Mouse (Mus musculus) liver, postnatal 0 days (tissue): ENCODE measurements around the gene Mbd6. TPM values are rescaled to one million over a fixed set of nuclear protein-coding genes. Genes with fewer than 3 reads are reported as not detected.
"Not testable (repeated sequence)": the region's sequence is repeated elsewhere in the genome, so short reads cannot be mapped to it uniquely, and the experiment has no call there.

Source experiments
- ATAC-seq: fragments of 200-750 bp; cut with Nextera tagmentation; 2 replicates; pipeline ENCODE4 v1.8.0; 2017; ENCODE audit warnings: mild to moderate bottlenecking, moderate library complexity
- DNase-seq: peaks from one replicate; pipeline ENCODE4 v3.0.0-alpha.2; 2016
- H3K27ac ChIP-seq: fragments of 300-500 bp; sonication (generic); 2 replicates; pipeline ENCODE4 v1.5.1; 2014; ENCODE audit warnings: antibody characterized with exemption, moderate library complexity, mild to moderate bottlenecking, low read depth
- H3K27me3 ChIP-seq: fragments of 300-500 bp; sonication (generic); 2 replicates; pipeline ENCODE4 v1.6.1; 2014; ENCODE audit warnings: low read length, control low read depth, mixed read lengths; ENCODE audit not compliant: insufficient read depth
- H3K36me3 ChIP-seq: fragments of 300-500 bp; sonication (generic); replicated peaks from 2 replicates; pipeline ENCODE4 v1.6.1; 2014; ENCODE audit warnings: mild to moderate bottlenecking, control low read depth, low read length, moderate library complexity, mixed read lengths; ENCODE audit not compliant: insufficient read depth
- H3K4me1 ChIP-seq: fragments of 300-500 bp; sonication (generic); 2 replicates; pipeline ENCODE4 v1.6.1; 2014; ENCODE audit warnings: antibody characterized with exemption, mild to moderate bottlenecking, control low read depth; ENCODE audit not compliant: insufficient read depth
- H3K4me2 ChIP-seq: fragments of 300-500 bp; sonication (generic); 2 replicates; pipeline ENCODE4 v1.6.1; 2014; ENCODE audit warnings: low read depth, mild to moderate bottlenecking, low read length, moderate library complexity, mixed read lengths
- H3K4me3 ChIP-seq: fragments of 300-500 bp; sonication (generic); 2 replicates; pipeline ENCODE4 v1.5.1; 2014; ENCODE audit warnings: low read depth, low read length
- H3K9ac ChIP-seq: fragments of 300-500 bp; sonication (generic); replicated peaks from 2 replicates; pipeline ENCODE4 v1.6.1; 2014; ENCODE audit warnings: mild to moderate bottlenecking, moderate library complexity
- H3K9me3 ChIP-seq: fragments of 300-500 bp; sonication (generic); 2 replicates; pipeline ENCODE4 v1.6.1; 2016; ENCODE audit warnings: mild to moderate bottlenecking, control low read depth, low read length, mixed read lengths
- CTCF ChIP-seq: sonication (generic); IDR thresholded peaks from 2 replicates; pipeline ENCODE4 v1.5.1; 2016; ENCODE audit warnings: antibody characterized with exemption, low read depth
- EP300 ChIP-seq: IDR thresholded peaks from 2 replicates; pipeline ENCODE4 v1.6.1; 2016; ENCODE audit warnings: antibody characterized with exemption, low read depth, mild to moderate bottlenecking
- WGBS: fragments of 180-500 bp; shearing (Covaris S2); extraction: QIAGEN DNeasy Blood & Tissue Kit; methylation state at CpG from one replicate; pipeline ENCODE4 v1.1.7; 2014; ENCODE audit not compliant: insufficient replicate concordance; 5-methylcytosine and 5-hydroxymethylcytosine counted together
- polyA plus RNA-seq: library from polyadenylated mRNA; unstranded; fragments of >200 nt; fragmentation: Nextera tagmentation; extraction: Ambion mirVana; gene quantifications from 2 replicates; pipeline ENCODE4 v1.2.1, GENCODE M21; 2015

The Mbd6 gene
- polyA plus RNA-seq, 1 experiment from 2014 or later = 5.3 TPM

- 38% methylated on average over 2 of the region's 2 CpGs for WGBS
- no peak overlapping the region for H3K27ac ChIP-seq
- no peak for TF ChIP-seq EP300
- no peak for TF ChIP-seq CTCF
- DNase-seq = no peak
- H3K4me2 ChIP-seq = no peak overlapping the region
- H3K4me3 ChIP-seq = no peak overlapping the region
- H3K4me1 ChIP-seq = peaks cover 11% of the 10 kb centered on the region
- H3K27me3 ChIP-seq = no peaks in the 10 kb centered on the region
- no peak overlapping the region for H3K9ac ChIP-seq
- no peak for ATAC-seq
- no peaks in the 10 kb centered on the region for H3K9me3 ChIP-seq
- no peaks in the 10 kb centered on the region for H3K36me3 ChIP-seq
Measured at GRCm38 (mm10) chr10:127317277-127317676, 28.5 kb upstream of the Mbd6 start.

- peaks cover 17% of the 10 kb centered on the region for H3K4me1 ChIP-seq
- not testable (repeated sequence) for H3K36me3 ChIP-seq, H3K9me3 ChIP-seq, H3K4me3 ChIP-seq, H3K27me3 ChIP-seq, H3K27ac ChIP-seq, H3K4me2 ChIP-seq, H3K9ac ChIP-seq, DNase-seq, ATAC-seq
- TF ChIP-seq CTCF = peak; percentile 16
- 64% methylated on average over 1 of the region's 1 CpGs for WGBS
Measured at GRCm38 (mm10) chr10:127314950-127315349, 26.1 kb upstream of the Mbd6 start.

GRCm38 (mm10) chr10:127313516-127313915 lies 24.7 kb upstream of the Mbd6 start:
- H3K4me2 ChIP-seq, H3K9me3 ChIP-seq, H3K27me3 ChIP-seq, ATAC-seq, H3K4me3 ChIP-seq, H3K27ac ChIP-seq, DNase-seq, H3K9ac ChIP-seq: not testable (repeated sequence)
- Histone ChIP-seq H3K36me3 (peaks cover 11% of the 10 kb centered on the region), H3K4me1 (peaks cover 19% of the 10 kb centered on the region)
- 92% methylated on average over 5 of the region's 5 CpGs for WGBS

- Histone ChIP-seq H3K27ac (peak overlapping the region; percentile 90), H3K9me3 (no peaks in the 10 kb centered on the region), H3K4me2 (peak overlapping the region; percentile 94), H3K9ac (0 out of 2 replicates have a peak overlapping the region, but pooled peaks have one; percentile 8), H3K4me1 (peaks cover 19% of the 10 kb centered on the region), H3K27me3 (no peaks in the 10 kb centered on the region), H3K36me3 (peaks cover 18% of the 10 kb centered on the region), H3K4me3 (no peak overlapping the region)
- no peak for DNase-seq
- WGBS = 29% methylated on average over 4 of the region's 4 CpGs
- no peak for ATAC-seq
- no peak for TF ChIP-seq CTCF
- TF ChIP-seq EP300 = no peak
Measured at GRCm38 (mm10) chr10:127312858-127313257, 24.0 kb upstream of the Mbd6 start.

GRCm38 (mm10) chr10:127312356-127312676 lies 23.5 kb upstream of the Mbd6 start:
- peaks cover 19% of the 10 kb centered on the region for H3K4me1 ChIP-seq
- peak overlapping the region; percentile 90 for H3K9ac ChIP-seq
- peak overlapping the region; percentile 94 for H3K4me2 ChIP-seq
- H3K4me3 ChIP-seq = peak overlapping the region; percentile 87
- H3K27me3 ChIP-seq = no peaks in the 10 kb centered on the region
- DNase-seq = peak; percentile 86
- TF ChIP-seq EP300 = no peak
- TF ChIP-seq CTCF = peak; percentile 97
- H3K36me3 ChIP-seq = peaks cover 23% of the 10 kb centered on the region
- H3K27ac ChIP-seq = peak overlapping the region; percentile 90
- no peaks in the 10 kb centered on the region for H3K9me3 ChIP-seq
- ATAC-seq = peak; percentile 52
- 5% methylated on average over 4 of the region's 4 CpGs for WGBS

GRCm38 (mm10) chr10:127311476-127312355 lies 22.9 kb upstream of the Mbd6 start, which contains the start of gene Mars:
TSS of gene Mars (minus strand) at chr10:127311786.
- ATAC-seq (peak; percentile 95), DNase-seq (peak; percentile 92)
- Histone ChIP-seq H3K4me3 (peak within 1 kb of the TSS; percentile 87), H3K36me3 (peaks cover 29% of the 10 kb centered on the region), H3K27me3 (no peaks in the 10 kb centered on the region), H3K4me2 (peak within 1 kb of the TSS; percentile 94), H3K4me1 (peaks cover 19% of the 10 kb centered on the region), H3K9me3 (no peaks in the 10 kb centered on the region), H3K9ac (peak within 1 kb of the TSS; percentile 90), H3K27ac (peak within 1 kb of the TSS; percentile 90)
- WGBS = under 1% methylated on average over 65 of the region's 65 CpGs
- no peak for TF ChIP-seq CTCF
- TF ChIP-seq EP300 = peak; percentile 78
